Mouse (Mus musculus) heart, adult 2 months (tissue): ENCODE results near the gene Gda. TPM values are rescaled to one million over a fixed set of nuclear protein-coding genes. Genes with fewer than 3 reads are reported as not detected.

ENCODE experiments used
- DNase-seq, 2 experiments: peaks; one replicate each; pipeline ENCODE4 v3.0.0; 2021
- H3K27ac ChIP-seq: fragments of 200-600 bp; 2 replicates; pipeline ENCODE4 v1.8.1; 2022
- H3K27me3 ChIP-seq: fragments of 200-500 bp; 2 replicates; pipeline ENCODE4 v1.6.1; 2012; ENCODE audit warnings: mild to moderate bottlenecking, low read length, inconsistent platforms, mixed read lengths; ENCODE audit not compliant: control insufficient read depth, insufficient read depth
- H3K36me3 ChIP-seq: fragments of 200-500 bp; 2 replicates; pipeline ENCODE4 v1.6.1; 2012; ENCODE audit warnings: low read length, inconsistent platforms; ENCODE audit not compliant: control insufficient read depth, insufficient read depth
- H3K4me1 ChIP-seq: fragments of 200-500 bp; 2 replicates; pipeline ENCODE4 v1.6.1; 2011; ENCODE audit warnings: low read length; ENCODE audit not compliant: control insufficient read depth, insufficient read depth
- H3K4me3 ChIP-seq: fragments of 200-600 bp; 2 replicates; pipeline ENCODE4 v1.8.1; 2022
- H3K79me2 ChIP-seq: fragments of 200-500 bp; replicated peaks from 2 replicates; pipeline ENCODE4 v1.6.1; 2012; ENCODE audit warnings: mild to moderate bottlenecking, inconsistent platforms, low read length, moderate library complexity, mixed read lengths; ENCODE audit not compliant: control insufficient read depth, insufficient read depth
- H3K9ac ChIP-seq: fragments of 200-500 bp; 2 replicates; pipeline ENCODE4 v1.6.1; 2012; ENCODE audit warnings: low read depth, mild to moderate bottlenecking, control low read depth, inconsistent platforms, low read length, mixed read lengths
- CTCF ChIP-seq: fragments of 200-600 bp; IDR thresholded peaks from 2 replicates; pipeline ENCODE4 v1.8.1; 2022; ENCODE audit warnings: antibody characterized with exemption, mild to moderate bottlenecking, moderate library complexity
- EP300 ChIP-seq: fragments of 200-500 bp; IDR thresholded peaks from 2 replicates; pipeline ENCODE4 v1.6.1; 2011; ENCODE audit warnings: low read depth, low read length, control low read depth; ENCODE audit not compliant: insufficient read depth
- POLR2A ChIP-seq: fragments of 200-500 bp; IDR thresholded peaks from 2 replicates; pipeline ENCODE4 v1.6.1; 2011; ENCODE audit warnings: mild to moderate bottlenecking, low read depth, low read length, control low read depth; ENCODE audit not compliant: insufficient read depth
- WGBS: fragments of 180-500 bp; shearing (Covaris S2); methylation state at CpG from one replicate; pipeline ENCODE4 v1.1.7; 2018; 5-methylcytosine and 5-hydroxymethylcytosine counted together
- intact Hi-C: fragments of 180-260 bp; cut with DNase I; formaldehyde crosslinking; loops from one replicate; pipeline ENCODE4 v1.15.1; 2025
- polyA plus RNA-seq: library from polyadenylated mRNA; depleted of rRNA; stranded (reverse); fragments of >200 nt; gene quantifications from 2 replicates; pipeline ENCODE4 v1.2.3, GENCODE M21; 2012
- total RNA-seq, 2 experiments: library from RNA; stranded (reverse); gene quantifications; 2 replicates each; pipeline ENCODE4 v1.2.3; 2021

Gda gene
- total and polyA plus RNA-seq, 3 experiments, result 4.3 to 38.7 (median 17.5) TPM

DNA sequence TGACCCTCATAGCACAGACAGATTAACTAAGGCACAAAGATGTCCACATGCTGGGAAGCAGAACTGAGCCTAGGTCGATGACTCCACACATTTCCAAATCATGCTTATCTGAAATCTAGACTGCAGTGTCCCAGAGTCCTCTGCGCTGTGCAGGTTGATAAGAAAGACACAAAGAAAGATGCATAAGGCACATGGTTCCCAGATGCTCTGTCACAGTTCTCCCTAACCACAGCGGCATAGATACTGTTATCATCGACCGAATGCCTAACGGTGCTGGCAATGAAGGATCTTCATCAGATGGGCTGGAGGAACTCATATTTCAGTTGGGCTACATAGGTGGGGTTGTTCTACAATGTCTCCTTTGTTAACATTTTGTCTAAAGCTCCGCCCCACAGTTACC, 49.5 kb downstream of the Gda start:
- Histone ChIP-seq H3K9ac (no peak overlapping the region), H3K27ac (no peak overlapping the region), H3K36me3 (no peaks in the 10 kb centered on the region), H3K4me1 (no peaks in the 10 kb centered on the region), H3K4me3 (no peak overlapping the region), H3K79me2 (no peaks in the 10 kb centered on the region), H3K27me3 (no peaks in the 10 kb centered on the region)
- no peak for DNase-seq
- intact Hi-C loops, result no loop called here
- 77% methylated on average over 7 of the region's 7 CpGs for WGBS
- TF ChIP-seq POLR2A (no peak), EP300 (no peak), CTCF (no peak)

DNA sequence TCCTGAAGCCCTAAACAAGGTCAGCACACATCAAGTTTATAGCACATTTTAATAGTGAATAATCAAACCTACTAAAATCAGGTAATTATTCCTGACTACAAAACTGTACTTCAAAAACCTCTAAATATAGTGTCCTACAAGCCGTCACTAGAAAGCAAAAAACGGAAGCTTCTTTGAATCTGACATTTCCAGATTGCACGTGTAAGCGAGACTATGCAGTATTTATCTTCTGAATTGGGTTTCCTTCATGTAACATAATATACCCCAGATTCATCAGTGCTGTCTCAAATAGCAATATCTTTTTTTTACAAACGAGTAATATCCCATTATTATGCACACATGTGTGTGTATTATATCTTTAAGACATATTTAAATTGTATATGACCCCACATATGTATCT, 54.8 kb downstream of the Gda start:
- no peak for DNase-seq
- Histone ChIP-seq H3K4me1 (no peaks in the 10 kb centered on the region), H3K79me2 (no peaks in the 10 kb centered on the region), H3K27ac (no peak overlapping the region), H3K9ac (no peak overlapping the region), H3K27me3 (no peaks in the 10 kb centered on the region), H3K4me3 (no peak overlapping the region), H3K36me3 (no peaks in the 10 kb centered on the region)
- TF ChIP-seq CTCF (no peak), POLR2A (no peak), EP300 (no peak)
- intact Hi-C loops, result no loop called here
- 81% methylated on average over 5 of the region's 5 CpGs for WGBS

DNA sequence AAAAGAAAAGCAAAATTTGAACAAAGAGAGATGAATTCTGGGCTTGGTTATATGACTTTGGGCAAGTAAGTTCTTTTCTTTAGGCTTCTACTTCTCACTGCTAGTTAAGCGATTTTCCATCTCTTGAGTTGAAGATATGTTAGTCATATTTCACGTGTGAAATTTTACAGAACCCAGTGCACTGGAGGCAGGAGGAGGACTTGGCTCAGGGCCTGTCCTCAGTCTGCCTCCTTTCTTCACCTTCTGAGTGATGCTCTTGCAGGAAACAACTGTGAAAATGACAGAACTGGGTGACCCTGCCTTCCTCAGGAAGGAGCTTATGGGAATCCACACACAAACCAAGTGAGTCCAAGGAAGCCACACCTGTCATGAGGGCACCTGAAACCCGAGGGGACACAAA, 57.9 kb downstream of the Gda start:
- intact Hi-C loops, result no loop called here
- 49% methylated on average over 3 of the region's 3 CpGs for WGBS
- Histone ChIP-seq H3K9ac (no peak overlapping the region), H3K36me3 (no peaks in the 10 kb centered on the region), H3K4me1 (no peaks in the 10 kb centered on the region), H3K4me3 (no peak overlapping the region), H3K27me3 (no peaks in the 10 kb centered on the region), H3K79me2 (no peaks in the 10 kb centered on the region), H3K27ac (no peak overlapping the region)
- TF ChIP-seq EP300 (no peak), CTCF (no peak), POLR2A (no peak)
- no peak for DNase-seq

DNA sequence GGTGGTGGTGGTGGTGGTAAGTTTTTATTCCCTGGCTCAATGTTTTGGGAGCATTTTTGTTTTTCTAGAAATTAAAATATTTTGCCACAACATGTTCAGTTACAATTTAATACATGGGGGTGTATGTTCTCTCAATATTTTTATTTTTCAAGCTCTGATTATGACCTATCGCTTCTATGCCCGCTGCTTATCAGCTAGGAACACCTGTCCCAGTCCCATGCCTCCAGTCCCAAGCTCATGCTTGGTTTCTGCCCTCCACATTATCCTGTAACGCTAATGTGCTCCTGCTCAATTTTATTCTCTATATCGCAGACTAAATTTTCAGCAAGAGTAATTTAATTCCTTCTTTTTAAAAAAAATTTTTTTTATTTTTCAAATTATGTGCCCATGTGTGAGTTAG, 64.1 kb downstream of the Gda start:
- Histone ChIP-seq H3K79me2 (no peaks in the 10 kb centered on the region), H3K27ac (no peak overlapping the region), H3K27me3 (no peaks in the 10 kb centered on the region), H3K4me1 (no peaks in the 10 kb centered on the region), H3K9ac (no peak overlapping the region), H3K4me3 (no peak overlapping the region), H3K36me3 (no peaks in the 10 kb centered on the region)
- DNase-seq, result no peak
- intact Hi-C loops, result no loop called here
- no peak for TF ChIP-seq EP300
- TF ChIP-seq CTCF, result no peak
- no peak for TF ChIP-seq POLR2A
- WGBS, result 85% methylated on average over 4 of the region's 4 CpGs

DNA sequence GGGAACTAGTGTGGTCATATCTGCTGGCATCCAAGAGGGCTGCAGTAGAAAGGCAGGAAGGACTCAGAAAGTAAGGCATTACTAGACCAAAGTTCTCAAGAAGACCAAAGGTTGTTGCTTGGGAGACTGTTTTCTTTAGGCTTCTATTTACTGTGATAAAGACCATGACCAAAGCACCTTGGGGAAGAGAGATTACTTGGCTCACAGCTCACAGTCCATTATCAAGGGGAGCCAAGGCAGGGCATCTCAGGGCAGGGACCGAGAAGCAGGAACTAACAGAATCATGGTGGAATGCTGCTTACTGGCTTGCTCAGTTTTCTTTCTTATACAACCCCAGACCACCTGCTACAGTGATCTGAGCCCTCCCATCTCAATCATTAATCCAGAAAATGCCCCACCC, 65.9 kb downstream of the Gda start:
- intact Hi-C loops, result no loop called here
- Histone ChIP-seq H3K9ac (no peak overlapping the region), H3K4me1 (no peaks in the 10 kb centered on the region), H3K79me2 (no peaks in the 10 kb centered on the region), H3K4me3 (no peak overlapping the region), H3K27ac (no peak overlapping the region), H3K27me3 (no peaks in the 10 kb centered on the region), H3K36me3 (no peaks in the 10 kb centered on the region)
- WGBS, result 70% methylated on average over 1 of the region's 1 CpGs
- no peak for DNase-seq
- TF ChIP-seq CTCF, result no peak
- TF ChIP-seq EP300, result no peak
- no peak for TF ChIP-seq POLR2A

DNA sequence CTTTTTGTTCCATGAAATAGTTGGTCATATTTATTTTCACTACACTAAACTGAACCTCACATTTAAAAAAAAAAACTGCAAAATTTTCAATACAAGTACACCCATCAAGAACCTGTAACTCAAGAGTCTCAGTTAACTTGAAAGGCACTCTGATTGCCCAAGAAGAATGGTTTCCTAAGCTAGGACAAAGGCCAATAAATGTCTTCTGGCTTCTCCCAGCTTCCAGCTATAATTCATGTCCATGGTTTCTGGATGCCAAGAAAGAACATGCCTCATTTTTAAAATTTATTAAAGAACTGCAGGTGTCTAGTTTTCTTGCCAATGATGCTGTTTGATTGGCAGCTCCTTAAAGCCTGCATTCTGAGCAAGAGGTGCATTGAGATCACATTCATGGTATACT, 75.3 kb downstream of the Gda start:
- intact Hi-C loops, result no loop called here
- no peaks in the 10 kb centered on the region for H3K27me3 ChIP-seq
- H3K36me3 ChIP-seq, result no peaks in the 10 kb centered on the region; the same call in 1 of the 2 replicates

DNA sequence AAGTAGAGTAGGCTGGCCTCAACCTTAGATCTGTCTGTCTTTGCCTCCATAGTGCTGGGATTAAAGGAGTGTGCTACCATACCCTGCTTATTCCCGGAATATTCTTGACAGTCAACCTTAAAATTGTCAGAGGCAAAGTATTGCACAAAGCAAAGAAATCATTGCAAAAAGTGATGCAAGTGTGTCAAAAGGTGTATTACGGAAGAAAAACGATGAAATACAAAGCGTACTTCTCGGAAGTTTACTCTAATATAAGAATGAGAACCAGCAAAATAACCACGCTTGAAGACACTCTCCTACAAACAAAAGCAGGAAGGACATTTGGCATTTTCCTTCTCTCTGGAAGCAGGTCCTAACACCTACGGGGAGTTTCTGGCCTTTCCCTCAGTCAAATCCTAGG, 76.9 kb downstream of the Gda start:
- WGBS, result 88% methylated on average over 7 of the region's 7 CpGs
- Histone ChIP-seq H3K4me3 (no peak overlapping the region), H3K36me3 (no peaks in the 10 kb centered on the region; the same call in 1 of the 2 replicates), H3K27ac (no peak overlapping the region), H3K4me1 (no peaks in the 10 kb centered on the region), H3K9ac (no peak overlapping the region), H3K27me3 (no peaks in the 10 kb centered on the region), H3K79me2 (no peaks in the 10 kb centered on the region)
- DNase-seq, result no peak
- intact Hi-C loops, result no loop called here
- TF ChIP-seq EP300 (no peak), CTCF (no peak), POLR2A (no peak)

More for the DNA sequence above, 75.3 kb downstream of the Gda start:
- H3K27ac ChIP-seq, result no peak overlapping the region
- DNase-seq, result no peak
- H3K4me1 ChIP-seq, result no peaks in the 10 kb centered on the region
- H3K79me2 ChIP-seq, result no peaks in the 10 kb centered on the region
- no peak for TF ChIP-seq POLR2A
- TF ChIP-seq EP300, result no peak
- TF ChIP-seq CTCF, result no peak
- H3K4me3 ChIP-seq, result no peak overlapping the region
- H3K9ac ChIP-seq, result no peak overlapping the region
